Mouse (Mus musculus) E14TG2a.4 (cell line): ENCODE measurements around the gene Best2.

Experiments used
- CTCF ChIP-seq: conservative IDR thresholded peaks from 2 replicates; pipeline ENCODE4 v1.5.1; 2014; ENCODE audit warnings: low read length
- NANOG ChIP-seq: IDR thresholded peaks from 2 replicates; pipeline ENCODE4 v1.6.1; 2014; ENCODE audit warnings: borderline replicate concordance, low read length, mixed read lengths
- POU5F1 ChIP-seq: IDR thresholded peaks from 2 replicates; pipeline ENCODE4 v1.6.1; 2014; ENCODE audit warnings: low read length, borderline replicate concordance

DNA sequence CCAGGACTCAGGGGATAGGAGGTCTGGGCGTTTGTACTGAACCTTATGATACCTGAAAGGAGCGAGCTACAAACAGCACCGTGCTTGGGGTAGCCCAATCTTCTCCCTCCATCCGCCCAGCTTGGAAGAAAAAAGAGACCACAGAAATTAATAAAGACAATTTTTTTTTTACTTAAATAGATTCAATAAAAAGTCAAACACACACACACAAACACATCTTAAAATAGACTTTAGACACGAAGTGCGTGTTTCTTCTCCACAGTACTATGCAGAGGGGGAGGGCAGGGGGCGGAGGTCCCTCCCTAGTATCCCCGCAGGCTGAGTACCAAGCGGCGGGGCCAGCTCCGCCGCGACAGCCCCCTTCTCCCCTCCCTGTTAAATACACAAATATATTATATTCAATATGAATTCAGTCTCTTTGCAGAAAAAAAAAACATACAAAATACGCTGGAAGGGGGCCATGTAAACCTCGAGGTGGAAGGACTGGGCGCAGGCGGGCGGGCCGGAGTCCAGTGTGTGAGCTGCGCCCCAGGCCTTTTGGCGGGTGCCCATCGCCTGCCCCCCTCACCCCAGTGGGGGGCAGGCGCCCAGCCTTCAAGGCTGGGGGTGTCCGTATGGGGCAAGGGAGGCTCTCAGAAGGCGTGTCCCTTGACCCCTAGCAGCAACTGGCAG, 37.4 kb downstream of the Best2 start:
- TF ChIP-seq CTCF (no peak), POU5F1 (no peak), NANOG (no peak)
